Mouse (Mus musculus): Measurements from ENCODE around the gene Pus7.

DNA sequence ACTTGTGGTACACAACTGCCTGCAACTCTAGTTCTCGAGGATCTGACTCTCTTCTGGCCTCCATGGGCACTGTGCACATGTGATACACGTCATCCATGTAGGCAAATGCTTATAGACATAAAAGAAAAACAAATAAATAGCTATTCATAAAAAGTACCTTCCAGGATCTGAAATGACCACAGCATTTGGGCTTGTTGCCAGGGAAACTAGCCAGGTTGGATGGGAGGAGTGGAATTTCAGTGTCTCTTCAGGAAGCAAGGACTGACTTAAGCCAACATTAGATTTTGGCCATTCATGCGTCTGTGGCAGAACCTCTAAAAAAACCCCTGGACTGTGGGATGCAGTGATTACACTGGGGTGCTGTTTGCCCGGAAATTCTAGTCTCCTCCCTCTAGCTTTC is 47.1 kb downstream of the Pus7 start:
- no peak for TF ChIP-seq GATA1 (IDR thresholded peaks at IDR 0.05; ENCODE audit: low read length)
- no peak for TF ChIP-seq TAL1 (IDR thresholded peaks at IDR 0.05; ENCODE audit: low read length)
